Mouse (Mus musculus) heart, adult 18-20 months (tissue): ENCODE results near the gene Tmed8. TPM values are rescaled to one million over a fixed set of nuclear protein-coding genes. Genes with fewer than 3 reads are reported as not detected.

Experiments
- DNase-seq, 2 experiments: peaks; one replicate each; pipeline ENCODE4 v3.0.0; 2021 to 2022; ENCODE audit warnings: mixed read lengths in 1 of 2
- total RNA-seq, 2 experiments: library from RNA; stranded (reverse); gene quantifications; 2 replicates each; pipeline ENCODE4 v1.2.3; 2021

The Tmed8 gene
- total RNA-seq, 2 experiments from 2014 or later, result 6.4 to 6.7 TPM

DNA sequence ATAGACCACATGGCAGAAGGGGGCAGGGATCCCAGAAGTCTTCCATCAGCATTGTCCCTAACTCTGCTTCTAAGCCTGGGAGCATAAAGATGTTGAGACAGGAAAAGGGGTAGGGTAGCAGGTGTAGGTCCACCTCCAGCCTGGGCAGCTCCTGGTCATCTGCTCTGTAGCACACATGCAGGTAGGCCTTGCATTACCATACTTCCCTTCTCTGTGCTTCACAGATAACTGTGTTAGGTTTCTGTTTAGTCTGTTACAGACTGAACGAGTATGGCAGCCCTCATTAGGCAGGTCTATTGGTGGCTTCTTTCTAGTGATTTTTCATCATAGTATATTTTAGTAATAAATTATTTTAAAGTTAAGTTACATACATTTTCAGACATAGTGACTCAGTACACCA lies 39.9 kb downstream of the Tmed8 start:
- DNase-seq, result no peak

DNA sequence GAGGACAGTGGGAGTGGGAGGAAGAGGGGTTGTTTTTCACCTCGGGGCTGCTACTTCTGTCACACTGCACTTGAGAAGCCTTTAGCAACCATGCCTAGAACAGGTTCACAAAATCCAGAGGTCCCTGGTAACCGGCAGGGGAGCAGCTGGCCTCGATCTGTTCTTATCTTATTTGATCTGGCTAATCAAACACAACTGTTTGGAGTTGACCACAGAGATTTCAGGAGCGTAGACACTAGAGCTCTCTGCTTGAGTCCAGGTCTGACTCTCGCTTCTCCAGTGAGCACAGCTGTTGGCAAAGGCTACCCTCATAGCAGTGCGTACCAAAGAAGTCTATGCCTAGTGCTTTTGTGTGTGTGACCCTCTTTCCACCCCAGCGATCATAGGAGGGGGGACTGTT lies 42.2 kb downstream of the Tmed8 start:
- DNase-seq, result no peak

DNA sequence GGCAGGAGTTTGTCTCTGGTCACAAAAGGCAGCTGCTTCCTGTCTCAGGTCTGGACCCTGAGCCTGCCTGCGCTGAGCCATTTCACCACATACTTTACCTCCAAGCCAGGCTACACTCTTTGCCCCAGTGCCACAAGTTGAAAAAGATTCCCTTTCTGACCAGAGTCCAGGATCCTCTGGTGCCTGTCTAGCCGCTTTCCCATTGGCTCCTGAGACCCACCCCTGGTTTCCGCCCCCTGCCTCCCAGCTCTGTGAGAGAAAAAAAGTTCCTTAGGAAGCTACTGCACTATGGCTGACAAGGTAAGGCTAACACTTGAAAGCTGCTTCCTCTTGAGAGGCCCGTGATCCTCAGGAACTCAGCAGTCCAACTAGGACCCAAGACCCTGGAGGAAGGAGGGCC lies 42.9 kb downstream of the Tmed8 start:
- no peak for DNase-seq

DNA sequence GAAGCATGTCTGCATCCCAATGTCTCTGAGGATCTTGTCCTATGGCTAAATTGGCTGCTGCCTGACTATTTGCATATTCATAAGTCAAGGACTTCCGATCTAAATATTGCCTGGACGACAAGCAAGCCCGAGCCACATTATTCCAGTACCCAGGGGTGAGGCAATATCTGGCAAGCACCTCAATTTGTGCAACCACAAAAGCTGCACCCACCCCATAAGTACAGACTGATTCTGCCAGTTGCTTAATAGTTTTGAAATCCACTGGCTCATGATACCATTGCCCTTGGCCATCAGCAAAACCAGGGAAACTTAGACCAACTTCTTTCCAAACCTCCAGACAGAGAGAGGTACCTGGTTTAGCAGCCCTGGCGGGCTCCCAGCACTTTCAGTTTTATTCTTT lies 45.8 kb downstream of the Tmed8 start:
- peak in 1 of 2 experiments; percentile 9 for DNase-seq

DNA sequence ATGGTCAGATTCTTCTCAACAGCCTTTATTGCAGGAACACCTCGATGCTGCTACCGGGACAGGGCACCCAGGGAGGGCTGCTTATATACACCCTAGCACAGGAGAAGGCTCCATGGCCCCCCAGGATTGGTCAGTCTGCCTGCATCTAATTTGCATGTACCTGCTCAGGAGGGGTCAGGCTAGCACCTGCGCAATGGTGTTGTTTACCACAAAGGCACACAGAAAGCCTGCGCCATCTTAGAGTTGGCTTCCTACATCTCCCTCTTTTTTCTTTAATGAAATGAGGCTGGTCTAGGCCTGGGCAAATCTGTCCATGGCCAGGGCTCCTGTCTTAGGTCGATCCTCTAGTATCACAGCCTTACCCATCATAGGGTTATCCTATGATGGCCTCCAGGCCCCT lies 50.8 kb downstream of the Tmed8 start:
- no peak for DNase-seq

DNA sequence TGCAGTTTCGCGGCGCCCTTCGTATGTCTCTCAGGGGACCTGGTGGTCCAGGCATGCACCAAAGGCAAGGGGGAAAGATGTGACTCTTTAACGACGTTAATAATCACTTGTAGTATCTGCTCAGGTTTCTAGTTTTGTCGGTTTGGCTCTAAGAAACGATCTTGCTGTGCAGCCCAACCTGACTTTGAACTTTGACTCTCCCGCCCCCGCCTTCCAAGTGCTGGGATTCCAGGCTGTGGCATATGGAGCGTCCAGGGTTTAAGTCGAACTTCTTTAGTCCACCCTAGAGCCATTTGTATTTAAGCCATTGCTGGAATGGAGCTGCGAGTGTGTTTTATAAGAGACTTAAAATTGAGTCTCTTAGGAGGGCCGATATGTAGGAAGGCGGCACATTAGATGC lies 52.1 kb downstream of the Tmed8 start:
- DNase-seq, result no peak

DNA sequence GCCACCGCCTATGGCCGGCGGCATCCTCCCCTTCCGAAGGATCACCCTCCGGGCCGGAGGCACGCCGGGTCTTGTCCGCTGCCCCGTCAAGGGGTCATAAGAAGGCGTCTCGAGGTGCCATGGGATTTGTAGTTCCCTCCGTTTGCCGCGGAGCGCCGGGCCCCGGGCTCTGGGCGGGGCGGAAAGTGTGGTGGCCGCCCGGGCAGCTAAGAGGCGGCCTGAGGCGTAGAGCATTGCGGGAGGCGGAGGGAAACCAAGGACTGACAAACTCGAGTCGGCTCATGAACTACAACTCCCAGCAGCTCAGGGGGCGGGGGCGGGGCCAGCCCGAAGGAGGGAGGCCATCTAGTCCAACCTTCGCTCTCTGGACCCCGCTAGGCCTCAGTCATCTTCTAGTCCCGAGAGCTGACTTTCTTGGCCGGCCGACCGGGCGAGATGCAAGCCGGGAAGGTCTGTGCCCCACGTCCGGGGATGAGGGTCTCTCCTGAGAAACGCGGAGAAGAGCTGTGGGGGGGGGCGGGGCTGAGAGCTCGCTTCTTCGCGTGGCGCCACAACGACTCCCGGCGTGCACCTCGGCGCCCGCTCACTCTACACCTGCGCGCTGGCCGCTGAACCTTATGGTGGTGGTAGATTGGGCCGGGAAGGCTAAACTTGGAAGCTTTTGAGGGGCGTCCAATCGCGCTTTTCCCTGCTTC lies 52.7 kb downstream of the Tmed8 start, which contains the start of gene Pomt2:
Gene Pomt2 (minus strand): TSS at position 574 of the 695 bp plus-strand sequence.
- peak; percentile 92 to 98 for DNase-seq

DNA sequence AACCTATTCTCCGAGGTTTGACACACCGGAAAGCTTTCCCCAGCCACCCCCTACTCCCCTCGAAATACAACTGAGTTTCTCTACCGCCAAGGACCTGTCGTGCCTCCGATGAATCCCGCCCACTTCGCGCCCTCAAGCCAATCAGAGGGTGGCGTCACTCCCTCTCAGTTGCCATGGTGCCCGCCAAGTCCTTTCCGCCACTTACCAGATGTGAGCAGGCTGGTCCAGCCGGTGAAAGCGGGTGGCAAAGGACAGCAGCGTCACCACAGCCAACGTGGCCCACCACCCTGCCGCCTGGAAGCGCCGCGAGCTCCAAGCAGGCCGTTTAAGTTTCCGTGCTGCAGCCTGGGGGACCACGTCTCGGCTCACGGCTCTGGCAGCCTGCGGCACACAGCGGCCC lies 53.3 kb downstream of the Tmed8 start, which contains the start of gene Gstz1:
Gene Gstz1 (plus strand): TSS at position 200 of the 400 bp plus-strand sequence.
- peak; percentile 88 to 91 for DNase-seq

DNA sequence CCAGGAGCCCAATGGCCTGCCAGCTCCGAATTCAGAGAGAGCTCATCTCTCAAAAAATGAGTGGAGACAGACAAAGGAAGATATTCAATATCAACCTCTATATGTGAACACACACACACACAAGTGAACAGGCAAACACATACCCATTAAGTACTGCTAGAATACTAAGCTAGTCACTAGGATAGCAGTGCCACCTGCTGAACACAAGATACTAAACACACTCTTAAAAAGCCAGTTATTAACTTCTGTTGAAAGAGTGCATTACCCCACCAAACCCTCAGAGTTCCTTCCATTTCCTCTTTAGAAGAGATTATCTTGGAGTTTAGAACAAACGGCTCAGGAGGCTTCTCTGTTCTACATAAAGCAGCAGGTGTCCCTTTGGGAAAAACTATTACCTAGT lies 58.1 kb downstream of the Tmed8 start:
- no peak for DNase-seq

DNA sequence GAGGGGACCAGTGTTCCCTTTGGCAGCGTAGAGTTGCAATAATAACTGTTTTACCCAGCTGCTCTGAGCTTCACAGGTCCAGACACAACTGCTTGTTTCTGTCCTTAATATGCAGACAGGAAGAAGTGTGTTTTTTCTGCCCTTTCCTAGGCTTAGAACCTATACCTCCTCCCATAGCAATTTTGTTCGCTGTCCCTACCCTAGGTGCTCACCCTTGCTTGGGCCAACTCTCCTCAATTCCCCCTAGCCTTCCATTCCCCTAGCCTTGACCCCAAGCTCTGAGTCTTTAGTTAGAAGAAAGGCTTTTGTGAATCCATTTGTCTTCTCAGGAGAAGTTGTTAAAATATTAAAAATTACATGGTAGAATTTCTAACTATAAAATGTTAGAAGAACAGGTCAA lies 61.5 kb downstream of the Tmed8 start:
- DNase-seq, result no peak

DNA sequence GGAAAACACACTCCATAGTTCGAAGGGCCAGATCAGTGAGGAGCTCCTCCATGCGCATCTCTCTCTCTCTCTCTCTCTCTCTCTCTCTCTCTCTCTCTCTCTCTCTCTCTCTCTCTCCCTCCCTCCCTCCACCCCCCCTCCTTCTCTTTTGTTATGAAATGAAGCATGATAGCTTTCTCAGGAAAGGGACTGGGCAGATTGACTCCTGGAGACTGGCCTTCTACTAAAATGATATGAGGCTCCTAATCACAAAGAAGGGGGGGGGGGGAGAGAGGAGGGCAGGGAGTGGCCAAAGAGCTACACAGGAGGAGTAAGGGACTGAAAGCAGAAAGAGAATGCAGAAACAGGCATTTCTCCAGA lies 61.9 kb downstream of the Tmed8 start:
- no peak for DNase-seq

DNA sequence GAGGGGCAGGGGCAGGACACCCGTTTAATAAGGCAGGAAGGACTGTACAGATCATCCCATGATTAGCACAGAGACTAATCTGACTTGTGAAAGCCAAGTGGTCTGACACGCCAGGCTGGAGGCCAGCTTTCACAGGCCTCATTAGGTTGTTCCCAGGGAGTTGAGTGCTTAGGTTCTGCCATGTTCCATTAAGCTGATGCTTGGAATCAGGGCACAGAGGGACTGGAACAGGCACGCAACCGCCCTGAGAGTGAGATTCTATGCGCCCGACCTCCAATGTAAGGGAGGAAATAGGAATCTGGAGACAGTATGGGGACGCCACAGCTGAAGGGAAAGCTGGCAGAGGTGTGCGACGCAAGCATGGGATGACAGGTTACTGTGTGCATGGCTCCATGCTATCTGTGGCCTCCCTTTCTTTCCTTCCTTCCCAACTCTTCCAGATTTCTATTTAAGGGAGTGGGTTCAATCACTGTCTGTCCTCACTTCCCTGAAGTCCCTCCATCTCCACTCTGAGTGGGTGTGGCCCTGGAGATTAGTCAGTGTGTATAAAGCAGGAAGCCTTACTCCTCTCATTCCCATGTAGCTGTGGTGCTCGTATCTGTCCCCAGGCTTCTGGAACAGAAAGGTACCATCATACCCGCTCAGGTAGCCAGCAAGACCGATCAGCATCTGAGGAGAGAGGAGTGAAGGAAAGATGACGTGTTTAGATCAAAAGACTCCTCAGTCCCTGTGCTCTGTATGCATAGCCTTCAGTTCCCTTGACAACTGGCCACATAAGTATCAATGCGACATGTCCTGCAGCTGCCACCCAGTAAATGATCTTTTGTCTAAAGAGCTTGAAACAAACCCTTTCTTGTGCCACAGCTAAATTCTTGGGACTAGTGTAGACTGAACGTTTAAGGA lies 62.6 kb downstream of the Tmed8 start:
- DNase-seq, result no peak

DNA sequence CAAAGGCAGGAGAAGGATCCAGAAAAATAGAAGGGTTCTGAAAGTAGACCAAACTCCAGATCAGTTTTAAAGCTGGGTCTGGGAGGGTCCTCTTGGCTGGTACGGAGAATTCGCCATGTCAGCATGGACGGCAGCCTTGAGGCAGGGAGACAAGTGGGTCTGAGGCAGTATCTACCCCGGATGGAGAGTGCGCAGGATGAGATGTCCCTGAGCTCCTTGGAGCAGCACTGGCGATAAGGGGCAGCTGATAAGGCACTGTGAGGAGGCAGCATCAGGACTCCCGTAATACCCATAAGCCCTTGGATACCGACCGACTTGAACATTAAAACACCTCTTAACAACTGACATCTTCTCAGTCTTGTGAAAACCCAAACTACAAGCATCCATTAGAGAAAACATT lies 67.5 kb downstream of the Tmed8 start:
- DNase-seq, result no peak

DNA sequence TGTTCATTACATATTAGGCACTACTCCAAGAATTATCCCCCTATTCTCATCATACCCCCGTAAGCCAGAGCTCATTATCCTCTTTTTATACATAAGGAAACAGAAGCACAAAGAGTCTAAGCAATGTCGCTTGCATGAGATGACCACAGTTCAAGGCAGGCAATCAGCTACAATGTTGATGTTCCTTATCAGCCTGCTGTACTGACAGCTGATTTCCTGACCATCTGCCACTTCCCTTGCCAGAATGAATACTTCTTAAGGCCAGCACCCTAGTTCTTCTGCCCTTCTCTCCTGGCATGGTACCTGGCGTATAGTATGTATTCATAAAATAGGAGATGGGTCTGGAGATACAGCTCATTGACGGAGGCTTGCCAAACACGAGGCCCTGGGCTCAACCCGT lies 68.0 kb downstream of the Tmed8 start:
- DNase-seq, result no peak

DNA sequence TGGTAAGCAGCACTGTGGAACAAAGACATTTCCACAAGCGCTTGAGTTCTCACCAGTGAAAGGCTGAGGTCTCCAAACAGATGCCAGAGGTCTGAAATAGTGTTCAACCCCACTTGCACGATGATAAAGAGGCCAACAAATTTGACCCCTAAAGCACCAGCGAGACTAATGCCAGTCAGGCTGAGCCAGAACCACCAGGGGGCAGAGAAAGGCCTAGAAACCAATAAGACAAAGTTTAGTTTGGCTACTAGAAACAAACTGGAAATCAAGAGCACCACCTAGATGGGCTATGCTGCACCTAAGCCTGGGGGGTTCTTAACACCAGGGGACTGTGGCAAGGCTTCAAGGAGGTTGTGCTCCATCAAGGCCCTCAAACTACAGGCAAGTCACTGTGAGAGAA lies 68.6 kb downstream of the Tmed8 start:
- peak in 1 of 2 experiments; percentile 32 for DNase-seq

DNA sequence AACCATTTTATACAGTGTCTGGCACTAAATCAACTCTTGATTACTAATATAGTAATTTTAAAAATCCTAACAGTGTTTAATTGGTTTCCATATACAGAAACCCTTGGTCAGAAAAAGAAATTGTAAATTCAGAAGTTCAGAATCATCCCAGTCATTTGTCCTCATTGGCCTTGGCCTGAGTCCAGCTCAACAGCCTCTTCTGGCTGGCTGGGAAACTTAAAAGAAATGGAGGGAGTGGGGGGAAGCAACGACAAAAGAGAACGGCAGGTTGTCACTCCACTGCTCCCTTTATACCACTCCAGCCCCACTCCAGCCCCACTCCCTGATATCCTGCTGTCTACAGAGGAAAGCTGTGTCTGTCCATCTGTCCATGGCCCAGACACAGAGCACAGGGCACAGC lies 69.1 kb downstream of the Tmed8 start:
- no peak for DNase-seq

DNA sequence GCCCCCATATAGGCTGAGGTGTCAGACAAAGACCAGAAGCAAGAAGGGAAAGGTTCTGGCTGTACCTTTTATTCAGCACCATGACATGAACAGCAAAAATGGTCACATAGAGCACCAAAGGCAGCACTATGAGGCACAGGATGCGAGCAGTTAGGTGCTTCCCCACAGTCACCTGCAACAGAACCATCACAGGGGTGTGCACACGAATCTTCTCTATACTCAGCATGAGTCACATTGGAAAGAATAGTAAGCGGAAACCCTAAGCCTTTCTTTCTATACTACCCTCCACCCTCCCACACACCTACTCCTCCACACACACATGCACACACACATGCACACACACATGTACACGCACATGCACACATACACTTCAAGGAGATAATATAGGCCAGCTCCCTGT lies 70.0 kb downstream of the Tmed8 start:
- no peak for DNase-seq

DNA sequence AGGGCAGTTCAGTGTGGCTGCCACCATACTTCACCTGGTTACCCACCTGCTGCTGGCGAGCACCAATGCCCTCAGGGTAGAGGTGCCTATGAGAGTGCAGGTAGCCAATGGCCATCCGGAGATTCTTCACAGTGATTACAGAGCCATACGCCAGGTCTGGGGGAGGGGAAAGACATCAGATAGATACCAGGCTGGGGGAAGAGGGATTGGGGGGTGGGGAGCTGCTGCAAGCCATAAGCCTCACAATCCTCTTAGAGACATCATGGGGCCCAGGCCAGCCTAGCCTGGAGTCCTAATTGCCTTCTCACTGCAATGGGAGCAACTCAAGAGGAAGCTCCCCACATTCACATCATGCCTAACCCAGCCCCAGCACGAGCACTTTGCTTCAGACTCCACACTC lies 73.0 kb downstream of the Tmed8 start:
- DNase-seq, result no peak

DNA sequence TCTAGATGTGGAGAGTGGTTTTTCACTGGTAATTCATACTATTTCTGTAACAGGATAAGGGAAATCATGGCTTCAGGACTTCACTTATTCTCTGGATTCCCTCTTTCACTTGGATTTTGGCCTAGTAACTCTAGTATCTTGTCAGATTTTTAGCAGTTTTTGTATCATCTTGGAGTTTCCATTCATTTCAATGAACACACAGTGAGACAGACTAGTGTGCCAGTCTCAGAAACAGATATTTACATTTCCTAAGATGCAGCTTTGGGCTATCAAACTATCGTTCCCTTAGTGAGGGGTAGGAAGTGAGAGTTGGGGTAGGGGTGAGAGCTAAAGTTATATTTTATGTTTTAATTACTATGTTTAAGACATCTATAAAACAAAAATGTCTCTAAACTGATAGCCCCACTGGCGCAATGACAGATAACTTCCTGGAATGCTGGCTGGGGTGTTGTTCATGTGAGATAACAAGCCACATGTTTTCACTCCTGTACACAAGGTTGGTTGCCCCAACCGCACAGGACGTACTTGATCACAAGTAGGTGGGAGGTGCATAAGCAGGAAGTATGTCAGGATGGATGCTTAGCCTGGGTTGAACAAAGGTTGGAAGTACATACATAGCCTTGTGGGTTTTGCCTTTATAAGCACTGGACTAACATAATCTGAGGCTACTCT lies 78.2 kb downstream of the Tmed8 start:
- no peak for DNase-seq
